Mouse (Mus musculus) fat pad, adult 2 months (tissue): Measurements from ENCODE around the gene Slc27a3.
A peak's percentile ranks its signal among the peaks of the same experiment; 100 is the strongest.

ENCODE experiments used
- DNase-seq: peaks from one replicate; pipeline ENCODE4 v3.0.0-alpha.2; 2011; ENCODE audit warnings: low read depth, low spot score; ENCODE audit errors: extremely low read depth

The Slc27a3 gene

GRCm38 (mm10) chr3:90389511-90390490, at the start of gene Slc27a3:
Gene Slc27a3, minus strand, starts transcription at chr3:90389938.
- no peak for DNase-seq

GRCm38 (mm10) chr3:90437131-90437530, 47.4 kb upstream of the Slc27a3 start:
- DNase-seq = no peak

DNA sequence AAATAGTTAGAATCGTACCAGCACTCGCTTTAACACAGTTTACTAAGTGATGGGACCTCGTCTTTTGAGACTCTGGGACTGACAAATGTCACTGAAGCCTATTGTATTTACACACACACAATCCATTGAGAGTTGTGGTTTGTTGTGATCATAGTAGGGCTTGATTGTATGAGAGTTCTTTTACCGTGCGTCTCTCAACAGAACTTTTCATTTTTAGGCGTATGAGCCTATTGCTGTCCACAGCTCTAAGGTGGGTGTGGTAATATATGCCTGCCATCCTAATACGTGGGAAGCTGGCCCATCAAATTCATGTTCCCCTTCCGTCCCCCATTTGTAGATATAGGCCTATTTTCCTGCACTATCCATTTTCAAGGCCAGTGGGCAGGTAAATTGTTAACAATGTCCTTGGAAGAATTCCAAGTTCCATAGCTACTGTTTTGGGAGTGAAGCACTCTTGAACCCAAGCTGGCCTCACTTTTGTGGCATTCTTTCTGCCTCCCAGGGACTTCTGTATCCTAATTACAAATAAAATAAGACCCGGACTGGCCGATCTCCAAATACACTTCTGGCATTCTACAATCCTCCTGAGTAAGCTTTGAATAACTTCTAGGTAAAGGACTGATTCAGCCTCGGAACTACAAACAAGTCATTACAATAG, 44.5 kb upstream of the Slc27a3 start:
- DNase-seq = no peak

DNA sequence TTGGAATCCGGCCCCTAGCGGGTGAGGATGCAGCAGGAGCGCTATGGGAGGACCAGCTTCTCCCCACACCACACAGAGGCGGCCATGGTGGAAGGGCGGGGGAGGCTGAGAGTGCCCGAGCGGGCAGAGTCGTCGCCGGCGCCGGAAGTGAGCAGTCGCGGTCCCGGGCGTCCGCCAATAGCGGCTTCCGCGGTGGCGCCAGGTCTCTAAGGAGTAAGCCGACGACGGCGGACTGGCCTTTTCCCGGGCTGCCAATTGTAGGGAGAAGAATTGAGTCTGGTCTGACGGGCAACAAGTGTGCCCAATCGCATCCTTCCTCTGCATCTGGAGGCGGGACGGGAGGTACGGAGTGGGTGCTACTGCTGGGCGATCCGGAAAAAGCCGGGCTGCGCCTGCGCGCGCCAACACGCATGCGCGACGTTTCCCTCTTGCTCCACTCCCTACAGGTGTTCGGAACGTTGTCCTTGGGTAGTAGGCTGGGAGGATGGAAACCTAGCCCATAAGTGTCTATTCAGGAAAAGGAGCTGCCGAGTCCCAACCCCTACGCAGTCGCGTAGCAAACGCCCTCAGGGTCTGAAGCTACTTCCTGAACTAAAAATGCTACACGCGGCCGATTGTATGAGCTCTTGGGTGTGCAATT, 43.8 kb upstream of the Slc27a3 start, which contains the start of gene Ints3:
Gene Ints3 (minus strand): TSS at position 242 of the 640 bp plus-strand sequence.
- peak; percentile 95 for DNase-seq

GRCm38 (mm10) chr3:90432811-90433219, 43.1 kb upstream of the Slc27a3 start:
- no peak for DNase-seq

GRCm38 (mm10) chr3:90432348-90432747, 42.6 kb upstream of the Slc27a3 start:
- no peak for DNase-seq

DNA sequence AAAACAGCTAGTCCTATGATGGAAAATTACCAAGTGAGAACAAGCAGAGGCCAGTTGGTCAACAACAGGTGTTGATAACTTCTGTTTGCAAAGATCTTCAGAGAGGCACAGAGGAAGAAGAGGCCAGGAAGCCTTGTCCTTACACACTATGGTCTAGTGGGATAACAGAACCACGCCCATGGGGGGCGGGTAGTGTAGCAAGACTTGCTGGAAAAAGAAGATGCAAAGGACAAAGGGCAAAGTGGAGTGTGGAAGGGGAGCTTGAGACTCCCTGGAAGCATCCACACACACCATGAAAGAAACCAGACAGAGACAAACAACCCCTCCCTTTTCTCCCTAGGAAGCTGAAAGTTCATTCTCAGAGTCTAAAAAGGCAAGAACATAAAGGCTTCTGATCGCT, 39.8 kb upstream of the Slc27a3 start:
- DNase-seq = no peak

DNA sequence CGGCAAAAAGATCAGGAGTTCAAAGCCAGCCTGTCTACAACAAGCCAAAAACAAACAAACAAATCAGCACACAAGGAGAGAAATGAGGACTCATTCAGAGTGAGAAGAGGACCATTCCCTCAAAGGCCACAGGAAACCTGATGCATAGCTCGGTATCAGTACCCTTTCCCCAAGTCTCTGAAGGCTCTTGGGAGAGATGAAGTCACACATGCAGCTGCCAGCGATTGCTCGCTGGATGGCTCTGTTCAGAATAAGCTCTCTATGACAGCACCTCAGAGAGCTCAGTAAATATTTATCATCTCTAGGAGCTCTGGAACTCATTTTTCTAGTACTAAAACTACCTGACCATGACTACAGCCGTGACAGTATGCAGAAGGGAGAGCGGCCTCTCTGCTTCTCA, 38.4 kb upstream of the Slc27a3 start:
- no peak for DNase-seq

DNA sequence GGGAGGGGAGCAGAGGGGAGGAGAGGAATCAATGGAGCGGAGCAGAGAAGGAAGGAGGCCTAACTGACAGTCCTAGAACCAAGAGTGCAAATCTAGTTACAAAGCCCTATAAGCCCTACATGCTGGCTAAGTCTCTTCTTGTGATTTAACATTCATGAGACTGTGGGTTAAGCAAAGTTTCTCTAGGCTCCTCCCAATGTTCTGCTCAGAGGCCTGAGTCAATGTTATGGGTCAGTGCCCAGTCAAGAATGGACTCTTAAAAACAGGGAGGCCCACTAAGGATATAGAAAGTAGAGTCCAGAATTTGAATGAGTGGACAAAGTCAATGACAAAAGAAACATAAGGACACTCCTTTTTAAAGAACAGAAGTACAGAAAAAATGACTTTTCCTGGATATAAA, 37.8 kb upstream of the Slc27a3 start:
- no peak for DNase-seq

- no peak for DNase-seq
Observed at GRCm38 (mm10) chr3:90425499-90425898, 35.8 kb upstream of the Slc27a3 start.

DNA sequence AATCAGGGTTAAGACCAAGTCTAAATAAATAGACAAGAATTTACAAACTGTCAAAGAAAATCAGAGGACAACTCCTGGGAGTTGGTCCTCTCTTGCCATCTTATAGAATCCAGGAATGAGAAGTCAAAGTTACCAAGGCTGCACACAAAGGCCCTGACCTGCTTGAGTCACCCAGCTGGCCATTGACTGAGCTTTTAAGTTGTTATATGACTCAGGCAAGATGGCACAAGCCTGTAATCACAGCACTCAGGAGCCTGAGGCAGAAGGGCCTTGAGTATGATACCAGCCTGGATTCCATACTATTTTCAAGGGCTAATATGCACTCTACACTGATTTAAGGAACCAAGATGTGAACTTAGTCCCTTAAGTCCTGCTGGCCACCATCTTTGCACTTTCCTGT, 33.8 kb upstream of the Slc27a3 start:
- DNase-seq = no peak

- DNase-seq = no peak
Observed at GRCm38 (mm10) chr3:90420696-90421095, 31.0 kb upstream of the Slc27a3 start.

DNA sequence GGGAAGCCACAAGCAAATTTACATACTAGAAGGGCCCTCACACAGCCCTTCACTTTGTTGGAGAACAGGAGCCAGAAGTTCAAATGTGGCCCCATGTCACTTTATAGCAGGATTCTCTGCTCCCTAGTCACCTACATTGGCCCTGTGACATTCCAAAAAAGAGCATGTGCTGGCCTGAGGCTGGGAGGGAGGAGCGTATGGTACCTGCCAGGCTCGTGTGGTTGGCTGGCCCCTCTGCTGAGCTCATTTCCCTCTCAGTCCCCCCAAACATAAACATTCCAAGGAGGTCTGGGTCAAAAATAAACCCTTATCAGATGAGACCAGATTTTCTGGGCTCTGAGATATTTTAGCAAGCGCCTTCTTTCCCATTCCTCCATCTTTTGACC, 23.3 kb upstream of the Slc27a3 start:
- DNase-seq = no peak

DNA sequence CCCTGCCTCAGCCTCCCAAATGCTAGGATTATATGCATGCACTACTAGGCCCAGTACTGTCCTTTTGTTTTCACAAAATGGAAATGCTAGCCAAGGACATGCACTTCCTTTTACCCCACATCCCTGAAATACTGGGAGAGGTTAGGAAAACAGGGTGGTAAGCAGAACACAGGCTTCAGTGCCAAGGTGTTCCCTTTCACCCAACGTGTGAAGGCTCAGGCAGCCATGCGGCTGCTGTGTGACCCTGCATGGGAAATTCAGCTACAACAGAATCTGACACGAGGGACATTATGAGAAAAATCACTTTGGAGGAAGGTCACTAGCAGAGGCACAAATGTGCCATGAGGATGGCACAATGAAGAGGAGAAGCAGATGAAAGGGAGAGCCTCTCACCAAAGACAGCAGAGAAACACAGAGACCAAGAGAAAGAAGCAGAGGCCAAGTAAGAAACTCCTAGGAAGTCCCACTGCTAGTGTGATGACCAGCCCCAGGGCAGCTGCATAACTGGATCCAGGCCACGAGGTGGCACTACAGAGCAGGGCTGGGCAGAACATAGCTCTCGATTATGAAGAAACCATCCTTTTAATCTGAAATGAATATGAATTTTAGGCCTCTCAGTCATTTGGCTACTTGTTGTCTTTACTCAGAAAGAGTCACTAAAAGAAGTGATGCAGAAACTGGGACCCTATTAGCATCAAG, 22.7 kb upstream of the Slc27a3 start:
- DNase-seq = no peak

DNA sequence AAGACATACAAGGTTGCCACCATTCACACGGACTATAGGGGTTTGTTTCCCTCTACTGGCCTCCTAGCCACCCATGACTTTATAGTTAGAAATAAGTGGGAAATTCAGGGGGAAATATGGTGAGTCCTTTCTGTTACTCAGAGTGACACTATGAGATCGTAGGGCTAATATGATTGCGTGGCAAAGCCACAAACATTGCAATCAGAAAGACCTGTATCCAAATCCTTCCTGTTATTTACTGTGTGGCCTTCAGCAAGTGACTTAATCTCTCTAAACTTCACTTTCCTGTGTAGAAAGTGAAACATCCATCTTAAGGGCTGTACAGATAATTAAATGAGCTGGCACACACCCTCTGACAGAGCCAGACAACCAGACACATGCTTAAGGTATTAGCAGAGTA, 19.0 kb upstream of the Slc27a3 start:
- DNase-seq = no peak

- DNase-seq = no peak
Observed at GRCm38 (mm10) chr3:90406414-90406813, 16.7 kb upstream of the Slc27a3 start.

- no peak for DNase-seq
Observed at GRCm38 (mm10) chr3:90404609-90405008, 14.9 kb upstream of the Slc27a3 start.

- no peak for DNase-seq
Observed at GRCm38 (mm10) chr3:90404121-90404520, 14.4 kb upstream of the Slc27a3 start.

DNA sequence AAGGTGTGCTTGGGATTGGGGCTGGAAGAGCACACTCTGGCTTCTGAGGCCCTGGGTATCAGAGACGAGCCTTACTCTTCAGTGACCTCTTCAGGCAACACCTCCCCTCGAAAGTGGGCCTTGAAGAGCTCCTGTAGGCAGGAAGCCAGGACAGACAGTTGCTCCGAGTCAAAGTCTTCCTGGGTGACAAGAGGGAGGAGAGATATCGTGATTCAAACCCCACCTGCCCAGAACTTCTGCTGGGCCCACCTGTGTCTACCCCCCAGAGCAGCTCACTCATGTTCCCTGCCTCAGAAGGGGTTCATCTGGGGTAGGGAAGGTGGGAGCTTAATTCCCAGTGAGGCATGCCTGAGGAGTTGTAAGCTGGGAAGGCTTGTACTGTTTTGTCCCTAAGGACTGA, 11.3 kb upstream of the Slc27a3 start:
- no peak for DNase-seq

DNA sequence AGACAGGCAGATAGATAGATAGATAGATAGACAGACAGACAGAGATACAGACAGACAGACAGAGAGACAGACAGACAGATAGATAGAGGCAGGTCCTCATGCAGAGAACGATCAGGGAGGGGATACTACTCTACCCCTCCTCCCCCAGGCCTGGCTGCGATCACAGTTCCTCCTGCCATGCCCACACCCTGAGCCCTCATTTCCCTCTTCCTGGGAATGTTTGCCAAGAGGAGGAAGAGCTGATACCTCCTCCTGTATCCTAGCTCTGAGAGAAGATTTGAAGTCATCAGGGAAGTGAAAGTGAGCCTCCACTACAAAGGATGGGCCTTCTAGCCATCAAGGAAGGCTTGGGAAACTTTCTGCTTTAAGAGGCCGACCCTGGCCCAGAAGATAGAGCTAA, 5.9 kb upstream of the Slc27a3 start:
- no peak for DNase-seq

DNA sequence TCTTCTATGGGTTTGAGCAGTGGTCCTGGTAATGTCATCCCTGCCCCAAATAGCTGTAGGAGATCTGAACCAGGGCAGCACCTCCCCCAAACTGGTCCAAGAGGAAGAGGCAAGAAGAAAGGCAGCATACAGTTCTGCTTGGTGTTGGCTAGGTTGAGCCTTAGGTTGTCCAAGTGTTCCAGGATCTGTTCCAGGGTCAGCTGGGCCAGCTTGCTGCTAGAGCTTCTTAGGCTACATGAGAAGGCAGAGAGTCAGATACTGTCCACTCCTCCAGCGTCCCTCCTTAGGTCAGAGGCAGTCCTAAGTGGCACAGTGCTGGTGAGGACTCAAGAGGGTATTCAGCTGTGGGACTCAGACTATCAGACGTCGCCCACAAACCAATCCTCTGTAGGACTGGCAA, 2.9 kb upstream of the Slc27a3 start:
- DNase-seq = no peak
